Comparison of ENCODE assay signal across 21 mouse cellular contexts in genomic region chr5:93227157-93227556, GRCm38 (mm10). TPM values are rescaled to one million over a fixed set of nuclear protein-coding genes. Genes with fewer than 3 reads are reported as not detected.
A peak's percentile ranks its signal among the peaks of the same experiment; 100 is the strongest.
DNase-seq lines count a peak whose midpoint lies in the region; ATAC-seq and TF ChIP-seq lines count a peak whose summit lies in the region.
"Had no signal": no experiment of that assay in that cellular context is flagged by ENCODE, and none has a peak within 500 bp of the region (broad histone marks: within the 10 kb centered on the region; RNA-seq: fewer than 3 reads in every experiment).

No protein-coding gene starts in this region.

- peak overlapping the region; percentile 40 for H3K4me2 ChIP-seq in liver, embryonic 12.5 days
- H3K4me2 ChIP-seq in liver, embryonic 16.5 days (ENCODE audit: low read depth, low read length): peak overlapping the region; percentile 32; the same call in 1 of the 2 replicates
- no peak overlapping the region for H3K4me2 ChIP-seq in heart, embryonic 11.5 days
- H3K4me2 ChIP-seq: forebrain, embryonic 15.5 days; heart, embryonic 13.5 days; hindbrain, embryonic 12.5 days had no signal

- peaks cover 6% of the 10 kb centered on the region; the same call in 1 of the 2 replicates for H3K27me3 ChIP-seq in liver, embryonic 12.5 days (replicated peaks)
- no peaks in the 10 kb centered on the region for H3K27me3 ChIP-seq in liver, embryonic 16.5 days (ENCODE audit: control insufficient read depth, insufficient read depth, low read depth, low read length)
- peaks cover 2% of the 10 kb centered on the region; the same call in 1 of the 2 replicates for H3K27me3 ChIP-seq in heart, adult 2 months (ENCODE audit: control insufficient read depth, insufficient read depth, low read length)
- H3K27me3 ChIP-seq in heart, embryonic 11.5 days (ENCODE audit: control insufficient read depth, insufficient read depth, low read length): no peaks in the 10 kb centered on the region
- H3K27me3 ChIP-seq: forebrain, embryonic 15.5 days; hindbrain, embryonic 12.5 days had no signal

- TF ChIP-seq CTCF in heart, adult 2 months (IDR thresholded peaks at IDR 0.05): no peak

- H3K9me3 ChIP-seq in liver, embryonic 12.5 days (replicated peaks): no peaks in the 10 kb centered on the region
- no peaks in the 10 kb centered on the region for H3K9me3 ChIP-seq in liver, embryonic 16.5 days (replicated peaks; ENCODE audit: control insufficient read depth, low read length)
- no peaks in the 10 kb centered on the region for H3K9me3 ChIP-seq in heart, embryonic 11.5 days (replicated peaks; ENCODE audit: control insufficient read depth, low read length)
- H3K9me3 ChIP-seq: forebrain, embryonic 15.5 days; heart, embryonic 13.5 days; hindbrain, embryonic 12.5 days had no signal

- H3K36me3 ChIP-seq in liver, embryonic 12.5 days: no peaks in the 10 kb centered on the region
- no peaks in the 10 kb centered on the region for H3K36me3 ChIP-seq in liver, embryonic 16.5 days (ENCODE audit: control insufficient read depth, insufficient read depth)
- no peaks in the 10 kb centered on the region for H3K36me3 ChIP-seq in heart, adult 2 months (ENCODE audit: control insufficient read depth, insufficient read depth, low read length)
- no peaks in the 10 kb centered on the region for H3K36me3 ChIP-seq in heart, embryonic 11.5 days (ENCODE audit: control insufficient read depth, insufficient read depth, low read length)
- H3K36me3 ChIP-seq: embryonic facial prominence, embryonic 10.5 days; forebrain, embryonic 15.5 days; heart, embryonic 13.5 days; hindbrain, embryonic 12.5 days had no signal

- no peak overlapping the region for H3K4me3 ChIP-seq in liver, embryonic 12.5 days
- H3K4me3 ChIP-seq in liver, embryonic 16.5 days (ENCODE audit: low read depth, low read length): no peak overlapping the region
- no peak overlapping the region for H3K4me3 ChIP-seq in heart, adult 2 months
- H3K4me3 ChIP-seq in heart, embryonic 11.5 days (ENCODE audit: low read depth, low read length): no peak overlapping the region
- H3K4me3 ChIP-seq: embryonic facial prominence, embryonic 10.5 days; erythroblast, embryonic 14.5 days; forebrain, embryonic 15.5 days; heart, embryonic 13.5 days; hindbrain, embryonic 12.5 days had no signal

- no peaks in the 10 kb centered on the region for H3K79me2 ChIP-seq in heart, adult 2 months (replicated peaks; ENCODE audit: control insufficient read depth, insufficient read depth, low read length)

- intact Hi-C loops in heart, adult 2 months (cut with DNase I): no loop called here
- intact Hi-C loops in left cerebral cortex, postnatal 4 days (cut with DNase I): no loop called here

- no peak overlapping the region for H3K9ac ChIP-seq in liver, embryonic 12.5 days
- no peak overlapping the region for H3K9ac ChIP-seq in liver, embryonic 16.5 days (ENCODE audit: low read depth, low read length)
- no peak overlapping the region for H3K9ac ChIP-seq in heart, adult 2 months (ENCODE audit: low read depth, low read length)
- no peak overlapping the region for H3K9ac ChIP-seq in heart, embryonic 11.5 days (ENCODE audit: low read depth, low read length)
- H3K9ac ChIP-seq: forebrain, embryonic 15.5 days; heart, embryonic 13.5 days; hindbrain, embryonic 12.5 days had no signal

- H3K27ac ChIP-seq in liver, embryonic 12.5 days: no peak overlapping the region
- no peak overlapping the region for H3K27ac ChIP-seq in liver, embryonic 16.5 days (ENCODE audit: low read length)
- no peak overlapping the region for H3K27ac ChIP-seq in heart, adult 2 months
- H3K27ac ChIP-seq in heart, embryonic 11.5 days (ENCODE audit: low read depth, low read length): no peak overlapping the region
- H3K27ac ChIP-seq: embryonic facial prominence, embryonic 10.5 days; forebrain, embryonic 15.5 days; heart, embryonic 13.5 days; hindbrain, embryonic 12.5 days; hindbrain, postnatal 0 days had no signal

- peak; percentile 72 for ATAC-seq in common myeloid progenitor, adult 5-6 weeks (replicated peaks; ENCODE audit: low read depth, poor library complexity, severe bottlenecking)
- peak; percentile 85 for ATAC-seq in liver, embryonic 12.5 days
- ATAC-seq in liver, embryonic 16.5 days (ENCODE audit: low read depth): peak; percentile 87
- ATAC-seq in heart, embryonic 11.5 days (replicated peaks; ENCODE audit: insufficient number of reproducible peaks, low FRiP score, low TSS enrichment): no peak
- no peak for ATAC-seq in cerebellum, adult (ENCODE audit: insufficient number of reproducible peaks, low FRiP score, low TSS enrichment)
- ATAC-seq: forebrain, embryonic 15.5 days; hindbrain, postnatal 0 days had no signal

- H3K4me1 ChIP-seq in liver, embryonic 12.5 days: peaks cover 29% of the 10 kb centered on the region
- H3K4me1 ChIP-seq in liver, embryonic 16.5 days (ENCODE audit: control insufficient read depth, low read depth, low read length): peaks cover 11% of the 10 kb centered on the region
- H3K4me1 ChIP-seq in heart, adult 2 months (ENCODE audit: control insufficient read depth, insufficient read depth, low read length): no peaks in the 10 kb centered on the region
- H3K4me1 ChIP-seq in heart, embryonic 11.5 days (ENCODE audit: control insufficient read depth, insufficient read depth, low read length): no peaks in the 10 kb centered on the region
- H3K4me1 ChIP-seq: embryonic facial prominence, embryonic 10.5 days; forebrain, embryonic 15.5 days; heart, embryonic 13.5 days; hindbrain, embryonic 12.5 days had no signal

- TF ChIP-seq POLR2A in heart, adult 2 months (IDR thresholded peaks at IDR 0.05; ENCODE audit: insufficient read depth, low read depth, low read length): no peak

- peak; percentile 16 for DNase-seq in ZHBTc4 (ENCODE audit: low read depth, low spot score)
- DNase-seq in heart, adult 2 months: no peak
- no peak for DNase-seq in left cerebral cortex, postnatal 4 days
- DNase-seq: adrenal gland, postnatal 10 days; cerebellum, adult 18-20 months; cerebellum, adult 9-11 months; cerebellum, postnatal 36 days; gastrocnemius, postnatal 10 days; heart, adult 18-20 months; heart, postnatal 36 days had no signal

- 26% methylated on average over 3 of the region's 3 CpGs for WGBS in liver, embryonic 12.5 days (ENCODE audit: insufficient replicate concordance)
- 26% methylated on average over 3 of the region's 3 CpGs for WGBS in liver, embryonic 16.5 days (ENCODE audit: insufficient replicate concordance)
- 67% methylated on average over 3 of the region's 3 CpGs for WGBS in heart, adult 2 months
- WGBS in heart, embryonic 11.5 days (ENCODE audit: insufficient replicate concordance): 54% methylated on average over 3 of the region's 3 CpGs

- no peak for TF ChIP-seq EP300 in heart, adult 2 months (IDR thresholded peaks at IDR 0.05; ENCODE audit: insufficient read depth, low read depth, low read length)

RNA-seq across cellular contexts. Expression of gene 2010109A12Rik, which starts 20.8 kb away (rescaled TPM):
- total RNA-seq in common myeloid progenitor, adult 5-6 weeks (2017): 1.3 and 5.7 TPM in 2 replicates
- 1.2 and 1.3 TPM in 2 replicates for polyA plus RNA-seq in liver, embryonic 12.5 days (2016; fragmentation: Nextera tagmentation; extraction: Ambion mirVana)
- polyA plus RNA-seq in liver, embryonic 16.5 days (2015; fragmentation: Nextera tagmentation; extraction: Ambion mirVana): 1.9 and 2.0 TPM in 2 replicates
- under 1 TPM; 0.57 to 0.59 TPM for total RNA-seq in heart, adult 2 months (2021)
- not detected in 2 replicates for polyA plus RNA-seq in heart, adult 2 months (2012; rRNA removed)
- 1.2 and 1.6 TPM in 2 replicates for polyA plus RNA-seq in heart, embryonic 11.5 days (2014; fragmentation: Nextera tagmentation; extraction: Ambion mirVana)
- under 1 TPM in 1 of 2 experiments, not detected in 1; 0.98 TPM for total RNA-seq in left cerebral cortex, postnatal 4 days (2021)
- total RNA-seq: hindbrain, postnatal 0 days had no signal
- polyA plus RNA-seq: erythroblast, embryonic 14.5 days had no signal

RNA-seq across cellular contexts. Expression of gene Ccni, which starts 20.9 kb away (rescaled TPM):
- total RNA-seq in common myeloid progenitor, adult 5-6 weeks (2017): 161 and 175 TPM in 2 replicates
- 50.1 and 60.9 TPM in 2 replicates for polyA plus RNA-seq in liver, embryonic 12.5 days (2016; fragmentation: Nextera tagmentation; extraction: Ambion mirVana)
- polyA plus RNA-seq in liver, embryonic 16.5 days (2015; fragmentation: Nextera tagmentation; extraction: Ambion mirVana): 31.6 and 34.0 TPM in 2 replicates
- 100 to 1,000 TPM; 147 to 166 TPM for total RNA-seq in heart, adult 2 months (2021)
- 56.5 and 119 TPM in 2 replicates for polyA plus RNA-seq in heart, adult 2 months (2012; rRNA removed)
- 96.5 and 99.1 TPM in 2 replicates for polyA plus RNA-seq in heart, embryonic 11.5 days (2014; fragmentation: Nextera tagmentation; extraction: Ambion mirVana)
- 100 to 1,000 TPM; 267 to 277 TPM for total RNA-seq in left cerebral cortex, postnatal 4 days (2021)

RNA-seq across cellular contexts. Expression of gene Ccng2, which starts 39.9 kb away (rescaled TPM):
- total RNA-seq in common myeloid progenitor, adult 5-6 weeks (2017): 55.0 and 75.0 TPM in 2 replicates
- polyA plus RNA-seq in liver, embryonic 12.5 days (2016; fragmentation: Nextera tagmentation; extraction: Ambion mirVana): 16.8 and 17.3 TPM in 2 replicates
- 21.0 and 21.1 TPM in 2 replicates for polyA plus RNA-seq in liver, embryonic 16.5 days (2015; fragmentation: Nextera tagmentation; extraction: Ambion mirVana)
- total RNA-seq in heart, adult 2 months (2021): 10 to 100 TPM; 12.3 to 13.5 TPM
- polyA plus RNA-seq in heart, adult 2 months (2012; rRNA removed): 7.2 and 13.3 TPM in 2 replicates
- 39.5 and 44.0 TPM in 2 replicates for polyA plus RNA-seq in heart, embryonic 11.5 days (2014; fragmentation: Nextera tagmentation; extraction: Ambion mirVana)
- total RNA-seq in left cerebral cortex, postnatal 4 days (2021): 10 to 100 TPM; 46.3 to 50.2 TPM

Comparison
In these comparisons a context has a peak if more than half of its experiments do, and no peak if none do; other contexts are left out.
1. ATAC-seq: peak in common myeloid progenitor, adult 5-6 weeks (single experiment), liver, embryonic 12.5 days (single experiment) and liver, embryonic 16.5 days (single experiment); none in heart, embryonic 11.5 days (single experiment) and cerebellum, adult (single experiment).